Mouse (Mus musculus): Measurements from ENCODE around the gene Blvra. TPM values are rescaled to one million over a fixed set of nuclear protein-coding genes. Genes with fewer than 3 reads are reported as not detected.
A peak's percentile ranks its signal among the peaks of the same experiment; 100 is the strongest.
"Not testable (repeated sequence)": the region's sequence is repeated elsewhere in the genome, so short reads cannot be mapped to it uniquely, and the experiment has no call there.

The Blvra gene
- total RNA-seq, 2 experiments from 2014 or later: 19.6 to 21.3 TPM

- DNase-seq (ENCODE audit: extremely low spot score in 1 of 2, low spot score in 1 of 2): not testable (repeated sequence)
Measured at GRCm38 (mm10) chr2:127135255-127135654, 64.8 kb downstream of the Blvra start.

GRCm38 (mm10) chr2:127136979-127137378, 66.5 kb downstream of the Blvra start:
- DNase-seq (ENCODE audit: extremely low spot score in 1 of 2, low spot score in 1 of 2): no peak

- DNase-seq (ENCODE audit: extremely low spot score in 1 of 2, low spot score in 1 of 2): no peak
Measured at GRCm38 (mm10) chr2:127137838-127138420, 67.5 kb downstream of the Blvra start.

DNA sequence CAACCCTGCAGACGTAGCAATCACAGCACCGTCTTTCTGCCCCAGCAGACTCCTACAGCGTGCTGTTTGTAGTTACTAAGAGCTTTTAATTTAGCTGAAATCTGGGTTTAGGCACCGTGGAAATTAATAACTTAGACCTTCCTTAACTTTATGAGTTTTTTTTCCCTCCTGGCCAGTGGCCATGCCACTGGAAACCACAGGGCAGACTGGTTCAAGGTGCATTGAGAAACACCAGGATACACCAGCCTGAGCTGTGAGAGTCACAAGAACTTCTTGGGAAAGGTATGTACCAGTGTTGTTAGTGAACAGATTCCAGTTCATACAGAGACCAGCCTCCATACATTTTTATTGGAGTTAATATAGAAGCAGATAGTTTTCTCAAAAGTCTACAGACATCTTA, 68.0 kb downstream of the Blvra start:
- no peak for DNase-seq (ENCODE audit: extremely low spot score in 1 of 2, low spot score in 1 of 2)

DNA sequence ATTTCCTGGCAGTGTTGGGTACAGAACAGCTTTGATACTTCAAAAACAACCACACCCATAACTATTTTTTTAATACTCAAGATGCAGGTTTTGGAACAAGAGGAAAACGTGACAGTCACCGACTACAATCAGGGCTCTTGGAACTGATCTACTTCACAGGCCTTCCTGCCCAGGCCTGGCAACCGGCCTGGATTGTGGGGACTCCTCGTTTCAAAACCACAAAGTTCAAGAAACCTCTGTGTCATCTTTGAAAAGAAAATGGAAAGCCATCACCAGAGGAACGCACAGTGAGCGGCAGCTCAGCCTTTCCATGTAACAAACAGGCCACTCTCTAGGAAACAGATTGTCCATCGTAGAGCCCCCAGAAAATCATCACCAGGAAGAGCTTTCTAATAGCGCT, 68.6 kb downstream of the Blvra start:
- no peak for DNase-seq (ENCODE audit: extremely low spot score in 1 of 2, low spot score in 1 of 2)

DNA sequence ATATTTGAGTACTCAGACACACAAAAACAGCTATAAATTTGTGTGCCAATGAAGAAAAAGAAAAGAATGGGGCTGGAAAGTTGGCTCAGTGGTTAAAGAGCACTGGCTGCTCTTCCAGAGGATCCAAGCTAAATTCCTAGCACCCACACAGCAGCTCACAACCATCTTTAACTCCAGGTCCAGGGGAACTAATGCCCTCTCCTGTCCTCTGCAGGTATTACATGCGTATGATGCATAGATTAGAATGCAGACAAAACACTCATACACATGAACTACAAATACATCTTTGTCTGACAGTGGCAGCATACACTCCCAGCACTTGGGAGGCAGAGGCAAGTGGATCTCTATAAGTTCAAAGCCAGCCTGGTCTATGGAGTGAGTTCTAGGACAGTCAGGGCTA, 69.1 kb downstream of the Blvra start:
- no peak for DNase-seq (ENCODE audit: extremely low spot score in 1 of 2, low spot score in 1 of 2)

GRCm38 (mm10) chr2:127140011-127140410, 69.5 kb downstream of the Blvra start:
- no peak for DNase-seq (ENCODE audit: extremely low spot score in 1 of 2, low spot score in 1 of 2)

GRCm38 (mm10) chr2:127142031-127142430, 71.6 kb downstream of the Blvra start:
- no peak for DNase-seq (ENCODE audit: extremely low spot score in 1 of 2, low spot score in 1 of 2)

- no peak for DNase-seq (ENCODE audit: extremely low spot score in 1 of 2, low spot score in 1 of 2)
Measured at GRCm38 (mm10) chr2:127142577-127143157, 72.2 kb downstream of the Blvra start.

DNA sequence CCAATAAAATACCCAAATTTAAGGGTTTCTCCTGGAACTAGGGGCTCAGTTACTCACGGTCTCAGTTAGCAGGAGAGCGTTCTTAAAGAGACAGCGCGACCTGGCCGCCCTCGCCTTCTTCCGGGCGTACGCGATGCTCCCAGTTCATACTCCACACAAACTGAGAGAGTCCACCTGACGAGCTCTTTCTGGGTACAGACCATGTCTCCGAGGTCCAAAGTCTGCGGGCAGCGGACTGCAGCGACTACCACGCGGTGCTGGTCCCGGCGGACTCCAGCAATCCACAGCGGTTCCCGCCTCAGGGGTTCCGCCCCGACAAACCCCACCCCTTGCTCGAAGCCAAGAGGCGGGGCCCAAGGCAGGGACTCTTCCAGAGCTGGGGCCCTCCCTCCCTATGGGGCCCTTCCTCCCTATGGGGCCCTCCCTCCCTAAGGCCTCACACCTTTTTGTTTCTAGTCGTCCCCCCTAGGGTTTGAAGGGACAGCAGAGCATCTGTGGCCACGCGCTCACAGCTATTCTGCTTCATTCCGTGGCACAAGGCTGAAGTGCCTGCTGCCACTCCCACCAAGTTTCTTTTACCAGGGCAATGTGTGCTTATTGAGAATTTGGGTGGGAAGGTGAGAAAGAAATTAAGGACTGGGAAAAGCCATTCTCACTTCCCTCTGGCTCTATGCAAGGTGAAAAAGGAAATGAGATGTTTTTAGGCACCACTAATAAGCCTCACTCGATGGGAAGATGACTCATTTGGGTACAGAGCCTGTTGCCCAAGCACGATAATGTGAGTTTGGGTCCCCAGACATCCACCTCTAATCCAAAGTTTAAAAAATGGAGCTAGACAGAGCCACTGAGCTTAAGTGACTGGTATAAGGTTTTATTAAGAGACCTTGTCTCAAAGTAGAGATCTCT, 72.9 kb downstream of the Blvra start, which contains the start of gene Itpripl1:
TSS of gene Itpripl1 (minus strand) at position 285 of the 906 bp plus-strand sequence.
- peak; percentile 19 to 26 for DNase-seq (ENCODE audit: extremely low spot score in 1 of 2, low spot score in 1 of 2)

GRCm38 (mm10) chr2:127145699-127146098, 75.2 kb downstream of the Blvra start:
- no peak for DNase-seq (ENCODE audit: extremely low spot score in 1 of 2, low spot score in 1 of 2)

Small RNAs within 50 kb of the gene (microRNA-seq; reads per million reads assigned to microRNA genes)
- gene Gm24081: 0 reads per million in 2 experiments

Other genes with a start within 250 kb of the Blvra start
- 10 to 100 TPM; 33.9 to 43.3 TPM for gene Trpm7, start 194.4 kb upstream of the Blvra start, total RNA-seq (2021)
- 10 to 100 TPM; 28.3 to 30.3 TPM for gene Sppl2a, start 137.4 kb upstream of the Blvra start, total RNA-seq (2021)
- gene Ap4e1, start 61.9 kb upstream of the Blvra start, total RNA-seq (2021): 10 to 100 TPM in 1 of 2 experiments, 1 to 10 TPM in 1; 9.9 to 15.0 TPM
- 1 to 10 TPM; 2.1 to 2.6 TPM for gene Ncaph, start 63.3 kb downstream of the Blvra start, total RNA-seq (2021)
- gene Itpripl1, start 72.8 kb downstream of the Blvra start, total RNA-seq (2021): 1 to 10 TPM; 2.5 to 2.8 TPM
- 1 to 10 TPM in 1 of 2 experiments, under 1 TPM in 1; 0.49 to 1.2 TPM for gene 1810024B03Rik, start 137.6 kb downstream of the Blvra start, total RNA-seq (2021)
- gene Snrnp200, start 137.7 kb downstream of the Blvra start, total RNA-seq (2021): 10 to 100 TPM; 84.2 to 88.6 TPM
- 10 to 100 TPM; 76.0 to 87.5 TPM for gene Ciao1, start 177.2 kb downstream of the Blvra start, total RNA-seq (2021)
- gene Tmem127, start 177.2 kb downstream of the Blvra start, total RNA-seq (2021): 10 to 100 TPM; 83.4 to 83.5 TPM
- 100 to 1,000 TPM; 110 to 114 TPM for gene Stard7, start 199.6 kb downstream of the Blvra start, total RNA-seq (2021)